Mouse (Mus musculus) retina, postnatal 1 day (tissue): ENCODE measurements around the gene Cacna1e.

Experiments
- DNase-seq: peaks from one replicate; pipeline ENCODE4 v3.0.0-alpha.2; 2012

The Cacna1e gene

DNA sequence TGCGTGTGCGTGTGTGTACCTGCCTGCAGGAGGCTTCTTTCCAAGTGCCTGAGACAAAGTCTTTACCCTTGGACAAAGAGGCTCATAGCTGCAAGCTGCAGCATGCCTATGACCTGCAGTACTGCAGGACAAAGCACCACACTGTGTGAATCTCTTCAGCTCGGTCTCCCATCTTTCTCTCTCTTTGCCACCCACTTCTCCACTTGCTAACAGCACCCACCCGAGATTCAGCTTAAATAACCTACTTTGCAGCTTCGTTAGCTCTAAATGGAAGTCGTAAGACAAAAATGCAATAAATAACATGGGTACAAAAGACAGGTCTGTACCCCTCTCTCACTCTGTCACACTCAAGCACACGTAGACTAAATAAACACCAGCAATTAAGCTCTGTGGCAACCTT lies 268.5 kb downstream of the Cacna1e start:
- no peak for DNase-seq

DNA sequence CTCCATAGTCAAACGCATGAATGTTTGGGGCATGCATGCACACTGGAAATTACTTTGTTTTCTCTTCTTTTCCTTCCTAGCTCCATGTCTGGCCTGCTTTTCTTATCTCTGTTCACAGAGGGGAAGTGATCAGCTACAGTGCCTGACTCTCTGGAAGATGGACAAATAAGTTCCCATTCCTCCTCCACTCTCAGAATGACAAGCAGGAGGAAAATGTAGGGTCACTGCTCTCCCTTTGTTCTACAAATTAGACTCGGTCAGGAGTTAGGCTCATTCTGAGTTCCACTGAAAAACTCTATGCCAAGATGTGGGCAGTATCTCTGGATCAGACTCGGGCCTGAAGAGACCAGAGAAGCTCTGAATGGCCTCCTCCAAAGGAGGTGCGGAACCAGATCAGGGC lies 275.8 kb downstream of the Cacna1e start:
- DNase-seq: no peak

DNA sequence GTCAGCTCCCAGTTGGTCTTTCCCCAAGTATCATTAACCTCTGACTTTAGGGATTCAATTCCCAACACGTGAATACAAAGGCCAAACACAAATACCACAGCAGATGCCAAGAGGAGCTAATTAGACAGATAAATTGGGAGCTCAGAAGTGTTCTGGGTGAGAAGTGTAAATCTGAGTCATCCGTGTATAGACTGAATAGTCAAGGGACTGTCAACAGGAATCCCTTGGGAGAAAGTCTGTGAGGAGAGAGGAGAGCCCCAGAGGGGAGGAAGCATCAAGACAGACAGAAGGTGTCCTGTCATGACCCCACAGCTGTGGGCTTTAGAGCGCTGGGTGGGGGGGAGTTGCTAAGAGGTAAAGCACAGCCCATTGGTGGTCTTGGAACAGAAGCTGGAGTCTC lies 276.9 kb downstream of the Cacna1e start:
- DNase-seq: no peak

DNA sequence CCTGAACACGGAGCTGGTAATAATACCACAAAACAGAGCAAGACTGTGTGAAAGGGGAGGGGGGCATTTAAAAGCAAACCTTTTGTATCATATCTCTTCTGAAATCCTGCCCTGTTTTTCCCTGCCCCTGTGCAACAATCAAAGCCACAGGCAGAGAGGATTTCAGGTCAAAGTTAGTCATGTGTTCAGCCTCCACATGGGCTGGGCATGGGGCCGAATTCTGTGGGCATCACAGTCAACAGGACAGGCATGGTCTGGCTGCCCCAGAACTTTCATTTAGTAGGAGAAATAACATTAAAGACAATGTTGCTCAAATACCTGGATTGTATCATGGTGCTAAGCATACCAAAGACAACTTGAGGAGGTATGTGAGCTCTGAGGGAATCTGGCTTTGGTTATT lies 278.7 kb downstream of the Cacna1e start:
- no peak for DNase-seq

DNA sequence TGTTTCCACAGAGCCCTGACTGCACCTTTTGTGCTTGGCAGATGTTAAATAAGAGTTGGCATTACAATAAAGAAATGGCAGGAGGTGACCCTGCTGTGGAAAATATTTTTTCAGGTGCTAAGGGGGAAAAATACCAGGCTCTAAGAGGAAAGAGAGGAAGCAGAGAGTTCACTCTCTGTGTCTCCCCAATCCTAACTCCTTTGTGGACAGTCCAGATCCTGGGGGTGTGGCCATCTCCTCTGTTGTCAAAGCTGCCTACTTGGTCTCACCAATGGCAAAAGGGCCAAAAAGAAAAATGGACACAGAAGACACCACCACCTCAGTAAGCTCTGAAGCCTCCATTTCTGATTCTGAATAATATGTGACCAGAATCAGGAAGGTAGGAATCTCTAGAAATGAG lies 280.5 kb downstream of the Cacna1e start:
- no peak for DNase-seq

DNA sequence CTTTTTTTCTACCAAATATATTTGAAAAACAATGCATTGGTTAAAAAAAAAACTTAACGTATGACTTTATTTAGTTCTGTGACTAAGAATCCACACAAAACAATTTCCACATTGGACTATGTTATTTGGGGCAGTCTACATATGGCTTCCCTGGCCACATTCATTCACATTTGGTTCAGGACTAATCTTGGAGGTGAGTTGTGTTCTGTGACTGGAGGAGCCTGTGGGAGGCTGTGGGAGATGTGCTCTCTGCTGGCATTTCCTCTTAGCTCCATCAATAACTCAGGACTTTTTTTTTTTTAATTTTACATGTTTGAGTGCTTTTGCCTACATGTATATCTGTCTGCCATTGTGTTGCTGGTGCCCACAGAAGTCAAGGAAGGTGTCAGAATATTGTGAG lies 281.8 kb downstream of the Cacna1e start:
- no peak for DNase-seq

DNA sequence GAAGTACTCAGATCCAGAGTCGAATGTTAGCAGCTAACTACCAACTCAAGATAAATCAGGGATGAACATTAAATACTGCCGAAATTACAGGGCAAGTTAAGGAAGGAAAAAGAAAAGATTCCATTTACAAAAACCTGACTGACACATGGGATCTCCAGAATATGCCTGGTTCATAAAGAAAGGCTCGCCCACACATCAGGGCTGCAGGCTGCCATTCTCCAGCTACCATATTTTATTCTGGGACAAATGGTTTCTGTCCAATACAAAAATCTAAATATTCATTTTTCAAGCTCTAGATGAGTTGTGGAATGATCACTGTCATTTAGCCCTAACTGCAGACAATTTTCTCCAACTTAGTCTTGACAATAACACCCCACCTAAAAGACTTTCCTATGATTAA lies 301.8 kb downstream of the Cacna1e start:
- no peak for DNase-seq

DNA sequence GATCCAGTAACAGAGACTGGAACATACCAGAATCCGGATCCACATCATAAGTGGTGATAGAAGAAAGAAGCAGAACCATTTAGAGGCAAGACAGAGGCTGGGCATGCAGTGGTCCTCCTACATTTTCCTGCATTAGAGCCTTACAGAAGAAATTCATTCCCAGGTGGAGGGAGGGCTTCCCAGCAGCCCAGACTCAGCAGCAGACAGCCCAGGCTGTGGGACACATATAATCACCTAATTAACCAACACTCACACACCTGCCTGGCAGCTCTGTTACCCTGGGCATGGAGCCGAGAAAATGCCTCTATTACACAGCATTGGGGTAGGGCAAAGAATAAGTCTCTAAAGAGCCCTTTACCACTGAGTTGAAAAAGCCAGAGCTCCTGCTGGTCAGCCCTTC lies 304.4 kb downstream of the Cacna1e start:
- DNase-seq: no peak

DNA sequence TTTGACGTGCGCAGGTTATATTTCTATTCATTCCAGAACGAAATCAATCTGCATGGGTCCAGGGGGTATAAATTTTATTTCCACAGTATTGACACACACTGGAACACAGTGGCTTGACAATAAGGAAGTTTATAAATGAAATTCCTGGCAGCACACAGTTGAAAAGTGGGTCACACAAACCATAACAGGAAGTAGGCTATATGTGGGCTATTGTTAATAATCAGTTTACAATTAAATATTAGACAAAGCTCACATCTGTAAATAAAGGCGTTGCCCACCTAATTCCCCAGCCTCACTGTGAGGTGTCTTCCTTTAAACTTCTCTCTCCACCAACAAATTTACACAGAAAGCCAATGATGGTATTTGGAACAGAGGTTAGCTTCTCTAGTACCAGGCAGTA lies 305.6 kb downstream of the Cacna1e start:
- no peak for DNase-seq

DNA sequence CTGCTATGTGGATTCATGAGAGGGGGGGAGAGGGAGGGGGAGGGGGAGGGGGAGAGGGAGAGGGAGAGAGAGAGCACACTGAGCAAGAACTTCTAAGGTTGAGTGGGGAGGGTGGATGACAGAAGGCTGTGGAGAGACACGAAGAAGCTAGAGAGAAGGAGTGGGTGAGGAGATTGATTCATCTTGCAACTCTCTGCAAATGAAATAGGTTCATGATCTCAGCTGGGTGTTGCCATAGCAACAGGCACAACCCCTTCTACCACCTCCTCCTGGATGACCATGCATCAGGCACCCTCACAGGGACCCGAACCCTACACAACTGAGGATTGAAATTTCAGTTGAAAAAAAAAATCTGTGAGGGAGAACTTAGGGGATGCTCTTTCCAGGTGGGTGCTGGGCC lies 307.9 kb downstream of the Cacna1e start:
- DNase-seq: no peak

DNA sequence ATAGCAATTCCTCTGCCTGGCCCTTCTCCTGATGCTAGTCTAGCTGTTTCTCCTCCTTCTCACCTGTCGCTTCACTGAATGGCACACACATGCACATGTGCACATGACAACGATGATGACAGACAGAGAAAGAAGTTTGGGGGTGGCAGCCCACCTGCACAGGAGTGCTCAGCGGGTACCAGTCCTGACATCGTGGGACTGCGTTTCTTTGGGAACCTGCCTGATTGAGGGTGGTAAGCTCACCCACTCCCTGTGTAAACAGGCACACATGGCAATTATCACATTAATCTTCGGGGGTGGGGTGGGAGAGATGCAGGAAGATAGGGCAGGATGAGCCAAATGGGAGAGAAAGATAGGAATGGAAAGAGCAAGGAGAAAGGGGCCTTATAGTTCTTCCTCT lies 318.3 kb downstream of the Cacna1e start:
- DNase-seq: no peak

DNA sequence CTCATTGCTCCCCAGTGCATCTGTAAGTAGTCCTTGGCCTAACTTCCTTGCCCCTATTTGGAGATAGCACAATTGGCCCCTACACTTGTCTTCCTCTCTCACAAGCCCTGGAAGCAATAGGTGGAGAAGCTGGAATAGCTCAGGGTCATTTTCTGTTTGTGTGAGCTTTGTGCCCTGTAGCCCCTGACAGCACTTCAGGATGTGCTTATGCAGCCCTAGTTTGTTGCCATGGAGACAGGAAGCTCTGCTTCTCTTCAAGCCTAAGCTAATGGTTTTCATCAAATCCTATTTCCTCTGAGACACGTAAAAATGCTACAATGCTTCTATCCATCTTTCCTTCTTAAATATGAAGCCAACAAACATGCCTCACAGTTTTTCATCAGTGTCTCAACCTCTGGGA lies 328.5 kb downstream of the Cacna1e start:
- DNase-seq: peak; percentile 16

DNA sequence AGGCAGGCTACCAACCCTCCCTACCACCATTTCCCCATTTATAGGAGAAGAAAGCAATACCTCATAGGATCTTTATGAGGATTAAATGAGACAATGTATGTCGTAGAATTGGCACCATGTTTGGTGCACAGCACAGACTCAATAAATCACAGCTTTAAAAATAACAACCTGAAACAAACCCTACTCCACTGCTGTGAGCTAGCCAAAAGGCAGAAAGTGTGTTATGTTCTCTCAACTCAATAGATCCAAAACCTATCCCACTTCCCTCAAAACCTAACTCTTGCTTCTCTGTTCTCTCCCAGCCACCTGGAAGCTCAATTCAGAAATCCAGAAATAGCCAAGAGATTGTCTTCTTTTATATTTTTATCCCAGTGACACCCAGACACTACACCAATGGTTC lies 331.2 kb downstream of the Cacna1e start:
- DNase-seq: no peak

DNA sequence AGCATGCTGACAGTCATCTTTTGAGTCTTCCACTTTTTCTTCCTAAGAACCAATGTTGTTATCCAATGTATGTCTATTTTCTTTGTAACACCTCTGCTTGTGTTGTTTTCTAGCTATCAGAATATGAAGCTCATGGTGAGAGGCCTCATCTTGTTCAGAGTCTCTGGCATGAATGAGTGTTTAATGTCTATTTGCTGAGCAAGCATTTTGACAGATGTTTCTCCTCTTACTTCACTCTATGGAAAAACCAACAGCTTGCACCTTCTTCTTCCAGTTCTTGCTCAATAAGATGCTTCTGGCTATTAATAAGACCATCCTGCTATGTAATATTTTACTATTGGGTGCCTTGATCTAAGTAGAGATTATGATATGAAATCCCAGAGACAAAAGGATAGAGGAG lies 346.9 kb downstream of the Cacna1e start:
- DNase-seq: no peak

DNA sequence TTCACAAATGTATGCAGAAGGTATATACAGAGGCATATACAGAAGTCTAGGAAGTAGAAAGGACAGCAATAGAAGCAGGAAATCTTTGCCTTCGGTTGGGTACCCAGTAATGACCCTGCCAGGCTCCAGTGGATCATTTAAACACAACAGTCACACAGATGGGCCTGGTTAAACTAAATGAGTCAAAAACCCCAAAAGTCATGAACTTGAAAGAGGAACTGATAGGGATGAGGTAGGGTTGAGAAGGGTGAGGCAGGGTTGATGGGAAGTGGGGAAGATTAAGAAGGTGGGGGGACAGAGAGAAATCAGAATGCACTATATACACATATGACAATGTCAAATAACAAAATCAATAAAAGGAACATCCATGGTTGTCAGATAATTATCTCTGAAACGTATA lies 347.5 kb downstream of the Cacna1e start:
- DNase-seq: no peak

DNA sequence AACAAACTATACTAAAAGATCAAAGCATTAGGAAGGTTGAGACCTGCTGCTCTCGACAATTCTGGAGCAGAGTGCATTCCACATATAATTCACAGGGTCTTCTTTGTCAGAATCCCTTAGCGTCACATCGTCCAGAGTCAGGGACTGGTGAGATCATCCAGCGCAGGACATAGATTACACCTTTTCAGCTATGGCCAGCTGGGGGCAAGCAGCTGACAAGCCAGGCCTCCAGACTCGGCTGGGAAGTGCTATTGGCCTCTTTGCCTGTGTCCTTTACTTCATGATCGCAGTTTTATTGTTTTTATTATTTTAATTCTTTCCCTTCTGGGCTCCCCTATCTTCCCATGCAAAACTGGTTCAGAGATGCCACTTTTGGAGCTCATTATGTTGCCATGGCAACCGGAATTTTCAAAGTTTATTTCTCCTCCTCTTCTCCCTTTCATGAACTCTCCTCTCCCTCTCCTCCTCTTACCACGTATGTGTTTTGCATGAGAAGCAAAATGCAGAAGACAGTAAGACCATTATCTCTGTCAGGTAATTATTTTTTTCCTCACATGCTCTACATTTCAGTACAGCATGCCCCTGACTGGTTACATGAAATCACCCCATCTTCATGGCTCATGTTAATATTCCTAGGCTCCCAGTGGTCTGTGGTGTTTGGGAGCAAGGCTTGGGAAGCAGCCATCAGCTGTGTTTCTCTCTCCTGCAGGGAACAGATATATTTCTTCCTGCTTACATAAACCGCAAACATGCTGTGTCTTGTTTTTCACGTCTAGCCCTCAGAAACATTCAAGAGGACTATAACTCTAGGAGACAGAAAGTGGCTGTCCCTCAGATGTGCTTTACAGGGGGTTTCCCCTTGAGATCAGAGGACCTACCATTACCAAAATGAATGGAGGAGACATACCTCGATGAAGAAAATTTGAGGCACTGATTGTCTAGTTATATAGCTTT lies 351.0 kb downstream of the Cacna1e start:
- DNase-seq: peak; percentile 33

DNA sequence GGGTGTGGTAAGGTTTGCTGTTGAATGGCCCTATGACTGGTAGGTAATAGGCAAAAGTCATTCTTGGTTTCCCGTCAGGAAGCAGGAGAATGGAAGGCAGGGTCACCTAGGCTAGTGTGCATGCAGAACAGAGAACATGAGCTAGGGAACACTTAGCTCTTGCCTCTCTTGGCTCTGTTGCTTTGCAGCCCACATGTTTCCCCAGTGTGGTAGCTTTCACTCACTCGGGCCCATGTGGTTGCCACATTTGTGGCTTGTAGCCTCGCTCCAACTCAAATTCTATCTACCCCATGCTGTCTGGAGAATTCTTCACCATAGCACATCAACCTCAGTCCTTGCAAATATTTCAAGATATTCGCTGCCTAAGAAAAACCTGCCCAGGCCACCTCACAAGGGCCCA lies 354.6 kb downstream of the Cacna1e start:
- no peak for DNase-seq

DNA sequence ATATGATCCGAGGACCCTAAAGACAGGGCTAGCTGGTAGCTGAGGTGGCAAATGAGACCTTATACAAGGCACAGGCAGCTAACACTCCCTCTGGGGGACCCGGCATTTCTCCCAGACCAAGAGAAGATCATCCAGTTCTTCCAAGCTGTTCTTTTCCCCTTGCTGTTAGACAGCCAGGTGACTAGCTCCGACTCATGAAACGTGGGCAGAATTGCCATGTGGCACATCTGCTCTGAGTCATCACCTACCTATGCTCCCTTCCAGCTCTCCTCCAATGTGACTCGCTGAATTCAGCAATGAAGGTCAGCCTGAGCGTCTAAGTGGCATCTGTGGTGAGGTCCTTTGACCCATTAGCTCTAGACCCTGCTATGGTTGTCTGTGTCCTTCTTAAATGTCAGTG lies 355.5 kb downstream of the Cacna1e start:
- no peak for DNase-seq

DNA sequence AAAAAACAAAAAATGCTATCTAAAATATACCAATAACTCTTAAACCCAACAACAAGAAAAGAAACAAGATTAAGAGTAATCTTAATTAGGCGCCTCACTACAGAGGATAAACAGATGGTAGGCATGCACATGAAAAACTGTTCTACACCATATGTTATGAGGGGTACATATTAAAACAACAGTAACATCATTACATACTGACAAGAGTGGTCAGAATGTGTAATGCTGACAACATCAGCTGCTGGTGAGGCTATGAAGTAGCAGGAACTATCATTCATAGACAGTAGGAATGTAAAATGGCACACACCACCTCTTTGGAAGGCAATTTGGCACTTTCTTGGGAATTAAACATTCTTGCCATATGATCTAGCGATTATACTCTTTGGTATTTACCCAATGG lies 363.6 kb downstream of the Cacna1e start:
- DNase-seq: no peak

DNA sequence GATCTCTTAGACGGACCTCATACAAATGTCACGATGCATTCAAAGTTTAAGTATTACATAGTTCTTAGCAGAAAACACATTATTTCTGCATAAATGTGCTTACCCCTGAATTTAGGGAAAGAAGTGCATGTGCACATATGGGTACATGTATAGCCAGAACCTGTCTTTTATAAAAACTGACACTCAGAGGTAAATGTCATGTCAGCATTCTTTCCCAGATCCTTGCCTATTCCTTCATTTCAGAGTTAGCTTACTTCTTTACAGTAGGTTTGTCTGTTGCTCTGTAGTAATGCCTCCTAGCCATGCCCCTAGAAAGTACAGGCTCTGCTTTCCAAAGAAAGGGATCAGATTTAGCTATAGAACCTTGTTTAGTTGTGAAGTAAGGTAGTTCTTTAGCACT lies 369.0 kb downstream of the Cacna1e start:
- no peak for DNase-seq

DNA sequence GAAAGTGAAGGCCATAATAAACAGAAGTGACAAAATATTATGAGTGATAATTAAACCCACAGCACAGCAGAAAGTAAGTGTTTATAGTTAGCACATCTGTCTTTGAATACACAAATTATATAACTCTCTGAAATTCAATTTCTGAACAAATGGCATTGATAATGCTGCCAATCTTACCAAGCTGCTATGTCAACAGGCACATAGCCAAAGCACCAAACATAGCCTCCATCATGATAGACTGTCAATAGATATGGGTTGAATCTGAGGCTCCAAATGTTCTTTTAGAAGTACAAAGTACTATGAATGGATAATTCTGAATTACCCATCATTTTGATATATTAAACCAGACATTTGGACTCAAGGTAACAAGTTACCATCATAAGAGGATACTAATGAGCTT lies 372.6 kb downstream of the Cacna1e start:
- DNase-seq: no peak

DNA sequence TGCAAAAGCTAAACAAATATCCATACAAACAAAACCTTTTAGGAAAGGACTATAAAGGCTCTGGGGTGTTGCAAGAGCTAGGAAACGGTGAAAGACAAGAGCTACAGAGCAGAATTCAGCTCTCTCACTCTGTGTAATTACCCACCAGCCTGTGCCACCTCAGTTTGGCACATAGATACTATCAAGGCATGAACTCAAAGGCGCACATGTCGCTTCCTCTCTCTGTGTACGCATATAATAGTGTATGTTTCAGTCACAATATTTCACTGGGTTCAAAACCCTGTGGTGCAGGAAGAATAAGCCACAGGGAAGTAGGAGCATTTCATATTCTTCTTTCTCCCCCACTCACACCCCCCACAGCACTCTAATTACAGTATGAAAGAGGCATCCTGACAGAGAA lies 380.3 kb downstream of the Cacna1e start:
- DNase-seq: no peak

DNA sequence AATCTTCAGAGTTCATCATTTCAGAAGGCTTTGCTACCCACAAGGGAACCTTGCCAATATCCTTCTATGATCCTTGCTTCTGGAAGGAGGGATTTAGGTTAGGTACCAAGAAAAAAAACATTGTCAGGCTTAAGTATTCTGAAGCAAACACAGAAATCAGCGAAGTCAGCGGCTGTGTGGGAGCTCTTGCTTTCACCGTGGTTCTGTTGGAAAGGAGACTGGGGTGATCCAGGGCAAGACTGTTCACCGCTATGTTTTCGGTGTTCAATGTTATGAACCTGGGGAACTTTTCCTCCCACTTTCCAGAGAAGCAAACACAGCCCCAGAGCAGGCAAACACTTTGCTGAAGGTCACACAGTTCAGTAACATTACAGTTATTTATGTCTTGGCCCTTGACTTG lies 383.4 kb downstream of the Cacna1e start:
- DNase-seq: no peak

DNA sequence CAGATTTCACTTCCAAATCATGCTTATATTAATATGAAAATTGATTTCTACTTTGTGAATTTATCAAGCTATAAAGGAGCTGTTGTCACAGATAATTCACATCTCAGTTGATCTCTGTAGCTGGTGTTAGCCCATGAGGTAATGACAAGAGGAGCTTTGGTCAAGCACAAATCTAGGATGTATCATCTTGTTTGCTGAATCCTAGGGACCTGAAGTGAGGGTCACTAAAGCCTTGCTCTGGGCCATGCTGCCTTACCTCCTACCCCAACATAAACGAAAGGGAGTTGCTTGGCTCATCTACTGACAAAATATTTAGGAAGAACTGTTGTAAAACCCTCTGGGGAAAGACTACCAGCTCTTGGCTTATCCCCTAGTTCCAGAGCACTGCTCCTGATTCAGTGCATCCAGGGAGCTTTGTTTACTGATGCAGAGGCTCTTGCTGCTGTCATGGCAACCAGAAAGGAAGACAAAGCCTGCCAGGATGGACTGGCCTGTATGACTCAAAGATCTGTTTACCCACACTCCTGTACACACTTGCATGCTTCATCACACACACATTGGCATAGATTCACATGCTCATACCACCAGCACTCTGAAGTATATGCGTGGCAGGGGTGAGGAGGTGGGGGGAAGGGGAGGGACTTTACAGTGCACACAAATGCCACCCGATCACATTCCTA lies 384.0 kb downstream of the Cacna1e start:
- peak; percentile 89 for DNase-seq

DNA sequence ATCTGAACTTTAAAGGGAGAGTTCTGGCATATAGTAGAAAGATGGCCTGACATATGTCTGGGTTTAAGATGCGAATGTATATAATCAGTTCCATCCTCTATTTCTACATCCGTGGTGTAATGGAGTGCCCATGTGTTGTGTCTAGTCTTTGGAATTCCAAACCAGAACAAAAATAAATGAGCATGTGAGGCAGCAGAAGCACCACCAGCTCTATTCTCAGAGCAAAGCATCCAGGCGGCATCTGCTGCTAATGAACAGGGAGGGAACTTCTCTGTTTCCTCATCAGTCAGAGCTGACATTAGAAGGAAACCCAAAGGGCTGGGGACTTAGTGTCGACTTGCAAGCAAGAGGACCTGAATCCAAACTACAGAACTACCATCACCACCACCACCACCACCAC lies 385.5 kb downstream of the Cacna1e start:
- DNase-seq: no peak
